Mouse (Mus musculus): ENCODE measurements around the gene Mark1. TPM values are rescaled to one million over a fixed set of nuclear protein-coding genes. Genes with fewer than 3 reads are reported as not detected.
A peak's percentile ranks its signal among the peaks of the same experiment; 100 is the strongest.

Gene Mark1
- polyA plus RNA-seq, 1 experiment from 2014 or later, result 15.0 TPM

GRCm38 (mm10) chr1:184871506-184871905, 127.9 kb downstream of the Mark1 start:
- H3K36me3 ChIP-seq (ENCODE audit: control insufficient read depth, insufficient read depth), result no peaks in the 10 kb centered on the region
- ATAC-seq, result no peak
- H3K9ac ChIP-seq (replicated peaks; ENCODE audit: low read depth, low read length), result no peak overlapping the region
- no peak overlapping the region for H3K27ac ChIP-seq (ENCODE audit: low read length)
- no peaks in the 10 kb centered on the region for H3K27me3 ChIP-seq (replicated peaks; ENCODE audit: control insufficient read depth, insufficient read depth, low read length)
- H3K4me1 ChIP-seq (replicated peaks; ENCODE audit: control insufficient read depth, insufficient read depth, low read length), result 0 out of 2 replicates have a peak, but pooled peaks cover 3% of the 10 kb centered on the region
- WGBS, result 100% methylated on average over 1 of the region's 1 CpGs
- H3K4me3 ChIP-seq (replicated peaks; ENCODE audit: low read length), result no peak overlapping the region
- no peak overlapping the region for H3K4me2 ChIP-seq (ENCODE audit: low read length)
- no peaks in the 10 kb centered on the region for H3K9me3 ChIP-seq (ENCODE audit: control insufficient read depth, low read length)

DNA sequence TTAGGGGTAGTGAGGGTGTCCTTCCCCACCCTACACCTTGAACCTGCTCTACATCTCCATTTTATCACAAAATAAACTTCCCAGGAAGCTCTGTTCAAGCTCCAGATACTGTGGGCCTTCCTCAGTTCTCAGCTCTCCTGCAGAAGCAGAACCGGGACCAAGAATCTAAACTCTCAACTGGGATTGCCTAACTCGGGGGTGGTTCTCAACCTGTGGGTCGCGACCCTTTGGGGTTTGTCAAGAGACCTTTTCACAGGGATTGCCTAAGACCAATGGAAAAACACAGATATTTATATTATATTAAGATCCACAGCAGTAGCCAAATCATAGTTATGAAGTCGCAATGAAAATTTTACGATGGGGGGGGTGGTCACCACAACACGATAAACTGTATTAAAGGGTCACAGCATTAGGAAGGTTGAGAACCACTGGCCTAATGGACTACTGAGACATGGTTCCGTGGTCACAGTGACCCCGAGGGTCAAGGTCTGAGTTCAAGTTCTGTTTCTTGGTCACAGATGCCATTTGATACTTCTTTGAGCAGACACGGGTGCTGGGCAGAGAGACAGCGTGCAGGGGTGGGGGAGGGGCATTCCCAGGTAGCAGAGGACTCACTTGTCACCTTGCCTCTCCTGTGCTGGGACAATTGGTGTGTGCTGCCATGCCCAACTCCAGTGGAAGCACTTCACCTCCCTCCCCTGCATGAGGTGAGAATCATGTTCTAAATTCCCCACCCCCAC, 128.6 kb downstream of the Mark1 start:
- 0 out of 2 replicates have a peak, but pooled peaks cover 3% of the 10 kb centered on the region for H3K4me1 ChIP-seq (replicated peaks; ENCODE audit: control insufficient read depth, insufficient read depth, low read length)
- no peak overlapping the region for H3K27ac ChIP-seq (ENCODE audit: low read length)
- H3K9me3 ChIP-seq (ENCODE audit: control insufficient read depth, low read length), result no peaks in the 10 kb centered on the region
- no peak overlapping the region for H3K4me2 ChIP-seq (ENCODE audit: low read length)
- no peaks in the 10 kb centered on the region for H3K36me3 ChIP-seq (ENCODE audit: control insufficient read depth, insufficient read depth)
- no peaks in the 10 kb centered on the region for H3K27me3 ChIP-seq (replicated peaks; ENCODE audit: control insufficient read depth, insufficient read depth, low read length)
- 86% methylated on average over 11 of the region's 11 CpGs for WGBS
- no peak overlapping the region for H3K9ac ChIP-seq (replicated peaks; ENCODE audit: low read depth, low read length)
- no peak for ATAC-seq
- no peak overlapping the region for H3K4me3 ChIP-seq (replicated peaks; ENCODE audit: low read length)

DNA sequence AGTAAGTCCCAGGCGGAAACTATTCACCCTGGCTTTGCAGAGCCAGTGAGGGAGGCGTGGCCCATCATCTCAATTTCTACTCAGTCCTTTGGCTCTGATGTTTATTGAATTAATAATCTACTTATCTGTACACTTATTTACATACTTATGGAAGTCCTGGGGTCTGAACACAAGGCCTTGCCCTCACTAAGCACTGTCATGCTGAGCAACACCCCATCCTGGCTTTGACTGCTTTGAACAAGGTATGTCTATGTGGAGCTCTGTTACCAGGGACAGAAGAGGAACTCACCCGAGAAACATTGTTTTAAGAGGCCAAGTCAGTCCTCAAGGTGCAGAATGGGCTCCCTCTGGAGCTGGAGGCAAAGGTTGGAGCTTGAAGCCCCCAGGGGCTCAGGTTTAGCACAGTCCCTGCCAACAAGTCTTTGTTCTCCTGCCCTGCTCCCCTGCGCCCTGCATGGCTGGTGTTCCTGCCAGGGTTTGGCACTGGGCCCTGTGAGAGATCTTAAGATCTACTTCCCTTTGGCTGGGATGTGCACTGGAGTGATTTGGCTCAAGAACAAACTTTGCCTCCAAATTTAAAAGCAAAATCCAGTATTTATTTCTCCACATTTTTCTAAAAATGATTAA, 129.3 kb downstream of the Mark1 start:
- Histone ChIP-seq H3K27me3 (replicated peaks; ENCODE audit: control insufficient read depth, insufficient read depth, low read length) (no peaks in the 10 kb centered on the region), H3K4me3 (replicated peaks; ENCODE audit: low read length) (no peak overlapping the region), H3K4me2 (ENCODE audit: low read length) (no peak overlapping the region), H3K9ac (replicated peaks; ENCODE audit: low read depth, low read length) (no peak overlapping the region), H3K36me3 (ENCODE audit: control insufficient read depth, insufficient read depth) (no peaks in the 10 kb centered on the region), H3K27ac (ENCODE audit: low read length) (no peak overlapping the region), H3K9me3 (ENCODE audit: control insufficient read depth, low read length) (no peaks in the 10 kb centered on the region), H3K4me1 (replicated peaks; ENCODE audit: control insufficient read depth, insufficient read depth, low read length) (0 out of 2 replicates have a peak, but pooled peaks cover 3% of the 10 kb centered on the region)
- peak; percentile 40 for ATAC-seq
- WGBS, result 20% methylated on average over 4 of the region's 4 CpGs

DNA sequence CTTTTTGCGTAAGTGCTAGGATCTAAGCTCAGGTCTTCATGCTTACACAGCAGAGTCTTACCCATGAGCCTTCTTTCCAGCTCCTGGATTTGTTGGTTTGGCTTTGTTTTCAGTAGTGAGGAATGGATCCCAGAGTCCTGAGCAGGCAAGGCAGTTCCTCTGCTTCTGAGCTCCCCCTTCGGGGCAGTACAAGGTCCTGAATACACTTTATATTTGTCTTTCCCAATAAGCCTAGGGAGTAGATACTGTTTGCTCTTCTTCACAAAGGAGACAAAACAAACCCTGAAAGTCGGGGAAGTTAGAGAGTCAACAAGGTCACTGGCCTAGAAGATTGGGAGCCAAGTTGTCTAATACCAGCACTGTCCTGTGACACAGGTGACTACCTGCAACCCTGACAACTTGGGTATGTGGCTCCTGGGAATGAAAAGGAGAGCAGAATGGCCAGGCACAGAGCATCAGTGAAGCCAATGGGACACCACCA, 131.7 kb downstream of the Mark1 start:
- WGBS, result 86% methylated on average over 3 of the region's 3 CpGs
- H3K9ac ChIP-seq (replicated peaks; ENCODE audit: low read depth, low read length), result no peak overlapping the region

DNA sequence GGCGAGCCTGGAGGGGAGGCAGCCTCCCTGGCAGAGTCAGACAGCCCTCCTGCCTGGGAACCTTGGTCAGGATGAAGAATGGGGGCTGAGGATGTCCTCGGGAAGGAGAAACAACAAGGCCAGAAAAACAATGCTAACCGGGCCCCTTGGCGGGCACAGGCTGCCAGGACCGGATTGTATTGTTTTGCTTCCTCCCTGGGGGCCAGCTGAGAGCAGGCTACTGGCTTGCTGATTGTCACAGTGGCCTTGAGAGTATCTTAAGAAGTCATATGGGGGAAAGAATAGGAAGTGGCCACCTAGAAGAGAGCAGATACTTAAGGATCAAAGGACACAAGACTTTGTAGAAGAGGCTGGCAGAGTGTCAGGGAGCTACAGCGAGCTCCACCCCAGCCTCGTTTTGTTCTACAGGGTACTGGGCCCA, 135.0 kb downstream of the Mark1 start:
- 17% methylated on average over 7 of the region's 7 CpGs for WGBS

More for the DNA sequence above, 131.7 kb downstream of the Mark1 start:
- no peaks in the 10 kb centered on the region for H3K36me3 ChIP-seq (ENCODE audit: control insufficient read depth, insufficient read depth)
- no peaks in the 10 kb centered on the region for H3K27me3 ChIP-seq (replicated peaks; ENCODE audit: control insufficient read depth, insufficient read depth, low read length)
- H3K27ac ChIP-seq (ENCODE audit: low read length), result no peak overlapping the region
- no peak overlapping the region for H3K4me2 ChIP-seq (ENCODE audit: low read length)
- H3K4me3 ChIP-seq (replicated peaks; ENCODE audit: low read length), result no peak overlapping the region
- ATAC-seq, result no peak
- H3K4me1 ChIP-seq (replicated peaks; ENCODE audit: control insufficient read depth, insufficient read depth, low read length), result 0 out of 2 replicates have a peak, but pooled peaks cover 3% of the 10 kb centered on the region
- no peaks in the 10 kb centered on the region for H3K9me3 ChIP-seq (ENCODE audit: control insufficient read depth, low read length)

DNA sequence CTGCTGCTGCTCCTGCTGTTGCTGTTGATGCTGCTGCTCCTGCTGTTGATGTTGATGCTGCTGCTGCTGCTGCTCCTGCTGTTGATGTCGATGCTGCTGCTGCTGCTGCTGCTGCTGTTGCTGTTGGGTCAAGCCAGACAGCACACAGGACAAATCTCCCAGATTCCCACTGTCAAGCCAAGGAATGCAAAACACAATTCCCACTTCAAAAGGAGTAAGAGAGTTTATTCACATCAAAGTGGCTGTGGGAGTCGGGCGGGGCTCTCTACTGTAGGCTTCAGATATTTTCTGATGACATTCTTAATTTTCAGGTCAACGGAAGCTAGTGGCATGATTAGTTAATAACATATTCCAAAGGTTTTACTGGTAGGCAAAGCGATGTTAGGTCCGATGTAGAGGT, 136.7 kb downstream of the Mark1 start:
- Histone ChIP-seq H3K4me1 (replicated peaks; ENCODE audit: control insufficient read depth, insufficient read depth, low read length) (no peaks in the 10 kb centered on the region), H3K27ac (ENCODE audit: low read length) (no peak overlapping the region), H3K4me2 (ENCODE audit: low read length) (no peak overlapping the region), H3K4me3 (replicated peaks; ENCODE audit: low read length) (no peak overlapping the region), H3K9ac (replicated peaks; ENCODE audit: low read depth, low read length) (no peak overlapping the region), H3K27me3 (replicated peaks; ENCODE audit: control insufficient read depth, insufficient read depth, low read length) (no peaks in the 10 kb centered on the region), H3K36me3 (ENCODE audit: control insufficient read depth, insufficient read depth) (no peaks in the 10 kb centered on the region), H3K9me3 (ENCODE audit: control insufficient read depth, low read length) (no peaks in the 10 kb centered on the region)
- no peak for ATAC-seq
- WGBS, result 84% methylated on average over 6 of the region's 6 CpGs

More for the DNA sequence above, 135.0 kb downstream of the Mark1 start:
- Histone ChIP-seq H3K9ac (replicated peaks; ENCODE audit: low read depth, low read length) (no peak overlapping the region), H3K4me2 (ENCODE audit: low read length) (no peak overlapping the region), H3K9me3 (ENCODE audit: control insufficient read depth, low read length) (no peaks in the 10 kb centered on the region), H3K36me3 (ENCODE audit: control insufficient read depth, insufficient read depth) (no peaks in the 10 kb centered on the region), H3K4me3 (replicated peaks; ENCODE audit: low read length) (no peak overlapping the region), H3K4me1 (replicated peaks; ENCODE audit: control insufficient read depth, insufficient read depth, low read length) (no peaks in the 10 kb centered on the region), H3K27ac (ENCODE audit: low read length) (no peak overlapping the region), H3K27me3 (replicated peaks; ENCODE audit: control insufficient read depth, insufficient read depth, low read length) (no peaks in the 10 kb centered on the region)
- ATAC-seq, result no peak

DNA sequence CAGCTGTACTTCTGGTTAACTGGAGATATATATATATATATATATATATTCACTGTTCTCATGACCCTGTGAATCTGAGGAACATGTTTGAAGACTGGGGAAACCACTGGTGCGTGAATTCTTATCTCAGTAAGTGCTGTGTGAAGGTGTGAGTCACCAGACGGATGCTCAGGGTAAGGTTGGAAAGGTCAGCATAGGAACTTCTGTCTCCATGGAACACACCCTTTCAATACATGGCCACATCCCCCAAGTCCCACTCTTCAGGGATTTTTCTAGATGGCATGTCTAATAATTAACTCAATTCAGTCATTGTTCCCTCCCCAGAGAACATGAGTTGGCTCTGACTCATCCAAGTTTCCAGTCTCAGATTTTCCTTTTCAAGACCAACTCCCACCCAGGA, 137.8 kb downstream of the Mark1 start:
- Histone ChIP-seq H3K9me3 (ENCODE audit: control insufficient read depth, low read length) (no peaks in the 10 kb centered on the region), H3K4me1 (replicated peaks; ENCODE audit: control insufficient read depth, insufficient read depth, low read length) (no peaks in the 10 kb centered on the region), H3K9ac (replicated peaks; ENCODE audit: low read depth, low read length) (no peak overlapping the region), H3K36me3 (ENCODE audit: control insufficient read depth, insufficient read depth) (no peaks in the 10 kb centered on the region), H3K4me3 (replicated peaks; ENCODE audit: low read length) (no peak overlapping the region), H3K4me2 (ENCODE audit: low read length) (no peak overlapping the region), H3K27ac (ENCODE audit: low read length) (no peak overlapping the region), H3K27me3 (replicated peaks; ENCODE audit: control insufficient read depth, insufficient read depth, low read length) (no peaks in the 10 kb centered on the region)
- ATAC-seq, result no peak
- WGBS, result 84% methylated on average over 2 of the region's 2 CpGs

DNA sequence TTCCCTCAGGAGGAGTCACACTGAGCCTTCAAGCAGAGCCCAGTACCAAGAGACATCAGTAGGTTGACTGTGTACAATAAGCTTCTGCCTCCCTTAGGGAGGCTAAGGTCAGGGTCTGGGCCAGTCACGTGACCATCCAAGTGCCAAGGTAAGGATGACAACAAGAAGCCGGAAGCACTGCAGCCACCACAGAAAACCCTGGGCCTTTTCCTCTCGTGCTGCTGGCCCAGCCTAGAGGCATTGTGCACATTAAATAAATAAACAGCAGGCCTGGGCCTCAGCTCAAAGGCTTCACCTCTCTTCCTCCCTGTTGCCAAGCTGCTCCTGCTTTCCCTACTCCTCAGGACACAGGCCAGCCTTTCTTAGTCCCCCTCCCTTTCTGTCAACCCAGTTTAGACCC, 139.1 kb downstream of the Mark1 start:
- Histone ChIP-seq H3K4me2 (ENCODE audit: low read length) (no peak overlapping the region), H3K9ac (replicated peaks; ENCODE audit: low read depth, low read length) (no peak overlapping the region), H3K36me3 (ENCODE audit: control insufficient read depth, insufficient read depth) (no peaks in the 10 kb centered on the region), H3K9me3 (ENCODE audit: control insufficient read depth, low read length) (no peaks in the 10 kb centered on the region), H3K4me3 (replicated peaks; ENCODE audit: low read length) (no peak overlapping the region), H3K27ac (ENCODE audit: low read length) (no peak overlapping the region), H3K27me3 (replicated peaks; ENCODE audit: control insufficient read depth, insufficient read depth, low read length) (no peaks in the 10 kb centered on the region), H3K4me1 (replicated peaks; ENCODE audit: control insufficient read depth, insufficient read depth, low read length) (no peaks in the 10 kb centered on the region)
- no peak for ATAC-seq
- 61% methylated on average over 3 of the region's 3 CpGs for WGBS

DNA sequence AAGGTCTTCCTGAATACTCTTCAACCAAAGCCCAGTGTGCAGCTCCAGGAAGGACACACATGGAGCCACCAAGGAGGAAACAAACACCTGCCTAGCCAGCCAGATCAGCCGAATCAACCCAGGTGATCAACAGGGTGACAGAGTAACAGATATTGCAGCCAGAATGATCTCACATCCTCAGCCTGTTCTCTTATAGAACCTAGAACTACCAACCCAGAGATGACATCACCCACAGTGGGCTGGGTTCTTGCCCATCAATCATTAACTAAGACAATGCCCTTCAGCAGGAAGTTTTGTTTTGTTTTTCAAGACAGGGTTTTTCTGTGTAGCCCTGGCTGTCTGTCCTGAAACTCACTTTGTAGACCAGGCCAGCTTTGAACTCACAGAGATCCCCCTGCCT, 141.1 kb downstream of the Mark1 start:
- ATAC-seq, result no peak
- no peak overlapping the region for H3K4me3 ChIP-seq (replicated peaks; ENCODE audit: low read length)
- WGBS, result 93% methylated on average over 1 of the region's 1 CpGs
- no peak overlapping the region for H3K27ac ChIP-seq (ENCODE audit: low read length)
- H3K27me3 ChIP-seq (replicated peaks; ENCODE audit: control insufficient read depth, insufficient read depth, low read length), result no peaks in the 10 kb centered on the region
- 0 out of 2 replicates have a peak, but pooled peaks cover 3% of the 10 kb centered on the region for H3K4me1 ChIP-seq (replicated peaks; ENCODE audit: control insufficient read depth, insufficient read depth, low read length)
- H3K36me3 ChIP-seq (ENCODE audit: control insufficient read depth, insufficient read depth), result no peaks in the 10 kb centered on the region
- no peak overlapping the region for H3K4me2 ChIP-seq (ENCODE audit: low read length)
- no peaks in the 10 kb centered on the region for H3K9me3 ChIP-seq (ENCODE audit: control insufficient read depth, low read length)
- H3K9ac ChIP-seq (replicated peaks; ENCODE audit: low read depth, low read length), result no peak overlapping the region

Measured in forebrain, embryonic 16.5 days (tissue).